In the genomic region with DNA sequence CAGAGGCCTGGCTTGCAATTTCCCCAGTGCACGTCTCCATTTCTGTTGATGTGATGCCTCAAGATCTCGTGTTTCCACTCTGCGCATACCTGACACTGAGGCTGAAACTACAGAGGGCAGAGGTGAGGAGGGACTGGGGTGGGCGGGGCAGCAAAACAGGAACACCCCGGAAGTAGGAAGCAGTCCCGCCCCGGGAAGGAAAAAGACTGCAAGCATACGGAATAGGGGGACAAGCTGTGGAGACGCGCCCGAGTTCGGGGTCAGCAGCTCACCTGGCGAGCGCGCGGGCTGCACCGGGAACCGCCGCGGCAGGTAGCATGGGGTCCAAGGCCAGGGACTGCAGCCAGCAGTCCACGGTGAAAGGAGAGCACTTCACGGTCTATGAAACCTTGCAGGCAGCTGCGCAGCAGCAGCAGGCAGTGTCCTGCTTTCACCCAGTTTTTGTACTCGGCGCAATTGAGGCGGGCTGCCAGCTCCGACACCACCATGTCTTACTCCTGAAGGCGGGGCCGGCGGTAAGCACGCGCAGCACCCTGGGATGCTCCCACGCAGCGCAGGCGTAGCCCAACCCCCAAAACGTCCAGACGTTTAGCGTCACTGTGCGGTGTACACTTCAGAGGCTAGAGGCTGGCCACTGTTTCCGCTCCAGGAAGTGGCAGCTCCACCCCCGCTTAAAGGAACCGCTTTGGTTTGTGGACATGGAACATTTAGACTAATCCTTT, we compare ENCODE assay signal across 8 mouse cellular contexts. TPM values are rescaled to one million over a fixed set of nuclear protein-coding genes. Genes with fewer than 3 reads are reported as not detected.
A peak's percentile ranks its signal among the peaks of the same experiment; 100 is the strongest.
DNase-seq lines count a peak whose midpoint lies in the region; ATAC-seq lines count a peak whose summit lies in the region.

A gene (minus strand): TSS at position 615 of the 722 bp plus-strand sequence.

- DNase-seq in adipocyte (ENCODE audit: low spot score), result peak; percentile 94
- DNase-seq in embryo, embryonic 10 days (ENCODE audit: low spot score), result peak; percentile 93
- peak; percentile 78 for DNase-seq in gastrocnemius, postnatal 10 days
- peak; percentile 93 for DNase-seq in induced T-regulatory cell, adult 2 months (ENCODE audit: low read depth)
- DNase-seq in left cerebral cortex, adult 9 months (ENCODE audit: low spot score in 2 of 2), result peak; percentile 87 to 93
- peak; percentile 86 for DNase-seq in right cerebral cortex, postnatal 14 days
- DNase-seq in urinary bladder, postnatal 36 days (ENCODE audit: low spot score in 2 of 2), result peak; percentile 77 to 89

- peak; percentile 99 for ATAC-seq in megakaryocyte progenitor cell, adult 5-6 weeks (replicated peaks; ENCODE audit: poor library complexity)

RNA-seq across cellular contexts. Expression of the gene that starts here (rescaled TPM):
- 1 to 10 TPM; 8.3 to 9.9 TPM for total RNA-seq in gastrocnemius, postnatal 10 days (2021)
- total RNA-seq in megakaryocyte progenitor cell, adult 5-6 weeks (2015), result 59.1 and 64.5 TPM in 2 replicates
- 35.2 and 37.3 TPM in 2 replicates for total RNA-seq in megakaryocyte progenitor cell, adult 5-6 weeks (2017)

Comparison
In these comparisons a context has a peak if more than half of its experiments do, and no peak if none do; other contexts are left out.
1. Peak in every context shown above with its lines: DNase-seq and ATAC-seq.